Mouse (Mus musculus): Measurements from ENCODE around the gene Hist1h1e.
"Not testable (repeated sequence)": the region's sequence is repeated elsewhere in the genome, so short reads cannot be mapped to it uniquely, and the experiment has no call there.

The Hist1h1e gene

GRCm38 (mm10) chr13:23577835-23578234, 44.5 kb downstream of the Hist1h1e start:
- H3K36me3 ChIP-seq (ENCODE audit: insufficient read depth, low read length), result no peaks in the 10 kb centered on the region
- TF ChIP-seq NANOG (IDR thresholded peaks at IDR 0.05; ENCODE audit: borderline replicate concordance, low read length), result no peak
- TF ChIP-seq POU5F1 (IDR thresholded peaks at IDR 0.05; ENCODE audit: borderline replicate concordance, low read length), result no peak
- no peak for TF ChIP-seq CTCF (conservative IDR thresholded peaks at IDR 0.05; ENCODE audit: low read length)
- no peaks in the 10 kb centered on the region for H3K27me3 ChIP-seq (ENCODE audit: insufficient read depth, low read length)
- no peak overlapping the region for H3K4me3 ChIP-seq (replicated peaks; ENCODE audit: low read length)
- H3K4me1 ChIP-seq (replicated peaks; ENCODE audit: low read depth, low read length), result peaks cover 33% of the 10 kb centered on the region
- no peaks in the 10 kb centered on the region for H3K9me3 ChIP-seq (ENCODE audit: low read length)

DNA sequence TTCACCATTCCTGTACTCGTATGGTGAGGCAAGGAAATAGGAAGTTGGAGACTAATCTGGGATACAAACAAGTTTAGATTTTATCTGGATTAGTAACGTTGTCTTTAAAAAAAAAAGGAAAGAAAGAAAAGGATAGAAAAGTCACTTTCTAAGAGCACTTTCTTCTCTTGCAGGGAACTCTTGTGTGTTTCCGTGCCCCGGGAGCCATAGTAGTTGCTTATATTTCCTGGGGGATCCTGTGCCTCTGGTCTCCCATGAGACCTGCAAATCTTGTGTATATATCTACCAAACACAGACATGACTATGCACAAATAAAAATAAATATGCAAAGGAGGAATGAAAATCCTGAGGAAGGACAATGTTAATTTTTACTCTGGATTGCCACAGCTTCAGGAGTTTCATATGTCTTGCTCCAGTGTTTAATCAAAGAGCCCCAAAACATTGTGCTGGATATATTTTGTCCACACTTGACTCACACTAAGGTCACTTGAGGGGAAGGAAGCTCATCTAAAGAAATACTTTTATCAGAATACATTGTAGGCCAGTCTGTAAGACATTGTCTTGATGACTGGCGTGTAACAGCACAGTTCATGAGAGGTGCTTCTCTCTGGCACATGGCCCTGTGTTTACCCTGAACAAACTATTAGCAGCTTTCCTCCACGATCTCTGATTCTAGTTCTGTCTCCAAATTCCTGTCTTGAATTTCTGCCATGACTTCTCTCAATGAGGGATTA, 45.3 kb downstream of the Hist1h1e start:
- H3K9me3 ChIP-seq (ENCODE audit: low read length), result no peaks in the 10 kb centered on the region
- peak overlapping the region; percentile 78 for H3K4me3 ChIP-seq (replicated peaks; ENCODE audit: low read length)
- no peak for TF ChIP-seq CTCF (conservative IDR thresholded peaks at IDR 0.05; ENCODE audit: low read length)
- TF ChIP-seq NANOG (IDR thresholded peaks at IDR 0.05; ENCODE audit: borderline replicate concordance, low read length), result no peak
- TF ChIP-seq POU5F1 (IDR thresholded peaks at IDR 0.05; ENCODE audit: borderline replicate concordance, low read length), result no peak
- peaks cover 34% of the 10 kb centered on the region for H3K4me1 ChIP-seq (replicated peaks; ENCODE audit: low read depth, low read length)
- no peaks in the 10 kb centered on the region for H3K27me3 ChIP-seq (ENCODE audit: insufficient read depth, low read length)
- H3K36me3 ChIP-seq (ENCODE audit: insufficient read depth, low read length), result no peaks in the 10 kb centered on the region

DNA sequence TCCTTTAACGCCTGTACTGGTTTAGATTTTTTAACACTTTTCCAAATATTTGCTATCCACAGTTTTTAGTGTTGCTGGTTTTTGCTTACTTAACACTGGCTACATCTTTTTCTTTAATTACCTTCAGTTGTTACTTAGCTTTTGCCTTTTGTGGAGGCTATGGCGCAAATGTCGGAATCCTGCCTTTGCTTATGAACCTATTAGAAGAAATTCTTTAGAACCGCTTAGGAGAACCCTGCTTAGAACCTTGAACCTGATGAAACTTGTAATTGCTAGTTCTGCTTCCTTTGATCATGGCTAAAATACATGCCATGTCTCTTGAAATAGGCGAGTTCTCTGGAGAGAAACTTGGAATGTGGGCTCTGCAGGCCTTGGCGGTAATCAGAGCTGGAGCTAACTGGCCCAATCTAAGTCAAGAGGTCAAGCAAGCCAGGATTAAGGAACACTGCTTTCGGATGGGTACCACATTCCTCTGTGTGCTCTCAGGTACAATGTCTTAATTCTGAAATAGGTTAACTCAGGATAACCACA, 45.9 kb downstream of the Hist1h1e start:
- TF ChIP-seq NANOG (IDR thresholded peaks at IDR 0.05; ENCODE audit: borderline replicate concordance, low read length) (no peak), CTCF (conservative IDR thresholded peaks at IDR 0.05; ENCODE audit: low read length) (no peak), POU5F1 (IDR thresholded peaks at IDR 0.05; ENCODE audit: borderline replicate concordance, low read length) (no peak)
- Histone ChIP-seq H3K9me3 (ENCODE audit: low read length) (no peaks in the 10 kb centered on the region), H3K27me3 (ENCODE audit: insufficient read depth, low read length) (no peaks in the 10 kb centered on the region), H3K36me3 (ENCODE audit: insufficient read depth, low read length) (no peaks in the 10 kb centered on the region), H3K4me3 (replicated peaks; ENCODE audit: low read length) (peak overlapping the region; percentile 78), H3K4me1 (replicated peaks; ENCODE audit: low read depth, low read length) (peaks cover 34% of the 10 kb centered on the region)

DNA sequence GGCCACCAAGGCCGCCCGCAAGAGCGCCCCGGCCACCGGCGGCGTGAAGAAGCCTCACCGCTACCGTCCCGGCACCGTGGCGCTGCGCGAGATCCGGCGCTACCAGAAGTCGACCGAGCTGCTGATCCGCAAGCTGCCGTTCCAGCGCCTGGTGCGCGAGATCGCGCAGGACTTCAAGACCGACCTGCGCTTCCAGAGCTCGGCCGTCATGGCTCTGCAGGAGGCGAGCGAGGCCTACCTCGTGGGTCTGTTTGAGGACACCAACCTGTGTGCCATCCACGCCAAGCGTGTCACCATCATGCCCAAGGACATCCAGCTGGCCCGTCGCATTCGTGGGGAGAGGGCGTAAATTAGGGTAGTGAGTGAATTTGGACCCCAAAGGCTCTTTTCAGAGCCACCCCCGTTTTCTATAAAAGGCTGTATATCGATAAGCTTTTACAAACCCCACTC, 46.5 kb downstream of the Hist1h1e start:
- not testable (repeated sequence) for H3K36me3 ChIP-seq (ENCODE audit: insufficient read depth, low read length); H3K9me3 ChIP-seq (ENCODE audit: low read length); H3K27me3 ChIP-seq (ENCODE audit: insufficient read depth, low read length)
- Histone ChIP-seq H3K4me1 (replicated peaks; ENCODE audit: low read depth, low read length) (peaks cover 32% of the 10 kb centered on the region), H3K4me3 (replicated peaks; ENCODE audit: low read length) (peak overlapping the region; percentile 78)

- Histone ChIP-seq H3K4me3 (replicated peaks; ENCODE audit: low read length) (peak within 1 kb of the TSS; percentile 78), H3K9me3 (ENCODE audit: low read length) (no peaks in the 10 kb centered on the region), H3K36me3 (ENCODE audit: insufficient read depth, low read length) (no peaks in the 10 kb centered on the region), H3K4me1 (replicated peaks; ENCODE audit: low read depth, low read length) (peaks cover 27% of the 10 kb centered on the region), H3K27me3 (ENCODE audit: insufficient read depth, low read length) (no peaks in the 10 kb centered on the region)
- TF ChIP-seq NANOG (IDR thresholded peaks at IDR 0.05; ENCODE audit: borderline replicate concordance, low read length) (peak; percentile 15; the same call in 1 of the 2 replicates), POU5F1 (IDR thresholded peaks at IDR 0.05; ENCODE audit: borderline replicate concordance, low read length) (no peak), CTCF (conservative IDR thresholded peaks at IDR 0.05; ENCODE audit: low read length) (no peak)
Measured at GRCm38 (mm10) chr13:23575271-23575851, 47.0 kb downstream of the Hist1h1e start, which contains the start of gene Hist1h3d. Gene Hist1h3d, plus strand, starts transcription at chr13:23575763.

GRCm38 (mm10) chr13:23574546-23575170, 47.7 kb downstream of the Hist1h1e start:
- peaks cover 24% of the 10 kb centered on the region for H3K4me1 ChIP-seq (replicated peaks; ENCODE audit: low read depth, low read length)
- H3K27me3 ChIP-seq (ENCODE audit: insufficient read depth, low read length); H3K9me3 ChIP-seq (ENCODE audit: low read length); H3K36me3 ChIP-seq (ENCODE audit: insufficient read depth, low read length): not testable (repeated sequence)
- H3K4me3 ChIP-seq (replicated peaks; ENCODE audit: low read length), result peak overlapping the region; percentile 78

DNA sequence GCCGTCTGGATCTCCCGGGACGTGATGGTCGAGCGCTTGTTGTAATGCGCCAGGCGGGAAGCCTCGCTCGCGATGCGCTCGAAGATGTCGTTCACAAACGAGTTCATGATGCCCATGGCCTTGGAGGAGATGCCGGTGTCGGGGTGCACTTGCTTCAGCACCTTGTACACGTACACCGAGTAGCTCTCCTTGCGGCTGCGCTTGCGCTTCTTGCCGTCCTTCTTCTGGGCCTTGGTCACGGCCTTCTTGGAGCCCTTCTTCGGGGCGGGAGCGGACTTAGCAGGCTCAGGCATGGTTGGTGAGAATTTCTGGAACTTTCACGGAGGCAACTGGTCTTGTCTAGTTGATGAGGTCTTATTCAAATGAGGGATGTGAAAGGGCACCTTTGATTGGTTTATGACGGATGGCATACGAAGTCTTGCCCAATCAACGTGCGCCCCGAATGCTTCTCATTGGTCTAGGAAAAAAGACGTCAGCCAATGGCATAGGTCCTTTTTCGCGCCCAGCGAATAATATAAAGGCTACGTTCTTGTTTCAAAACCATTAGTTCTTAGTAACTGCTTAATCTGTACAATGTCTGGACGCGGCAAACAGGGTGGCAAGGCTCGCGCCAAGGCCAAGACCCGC, 48.3 kb downstream of the Hist1h1e start, which contains the start of the genes Hist1h2bf and Hist1h2ad:
Gene Hist1h2bf, minus strand, starts transcription at position 299 of the 627 bp plus-strand sequence.
Gene Hist1h2ad, plus strand, starts transcription at position 484 of the 627 bp plus-strand sequence.
- peak within 1 kb of the TSS; percentile 78 for H3K4me3 ChIP-seq (replicated peaks; ENCODE audit: low read length)
- not testable (repeated sequence) for H3K9me3 ChIP-seq (ENCODE audit: low read length); H3K27me3 ChIP-seq (ENCODE audit: insufficient read depth, low read length); H3K36me3 ChIP-seq (ENCODE audit: insufficient read depth, low read length)
- peaks cover 24% of the 10 kb centered on the region for H3K4me1 ChIP-seq (replicated peaks; ENCODE audit: low read depth, low read length)

DNA sequence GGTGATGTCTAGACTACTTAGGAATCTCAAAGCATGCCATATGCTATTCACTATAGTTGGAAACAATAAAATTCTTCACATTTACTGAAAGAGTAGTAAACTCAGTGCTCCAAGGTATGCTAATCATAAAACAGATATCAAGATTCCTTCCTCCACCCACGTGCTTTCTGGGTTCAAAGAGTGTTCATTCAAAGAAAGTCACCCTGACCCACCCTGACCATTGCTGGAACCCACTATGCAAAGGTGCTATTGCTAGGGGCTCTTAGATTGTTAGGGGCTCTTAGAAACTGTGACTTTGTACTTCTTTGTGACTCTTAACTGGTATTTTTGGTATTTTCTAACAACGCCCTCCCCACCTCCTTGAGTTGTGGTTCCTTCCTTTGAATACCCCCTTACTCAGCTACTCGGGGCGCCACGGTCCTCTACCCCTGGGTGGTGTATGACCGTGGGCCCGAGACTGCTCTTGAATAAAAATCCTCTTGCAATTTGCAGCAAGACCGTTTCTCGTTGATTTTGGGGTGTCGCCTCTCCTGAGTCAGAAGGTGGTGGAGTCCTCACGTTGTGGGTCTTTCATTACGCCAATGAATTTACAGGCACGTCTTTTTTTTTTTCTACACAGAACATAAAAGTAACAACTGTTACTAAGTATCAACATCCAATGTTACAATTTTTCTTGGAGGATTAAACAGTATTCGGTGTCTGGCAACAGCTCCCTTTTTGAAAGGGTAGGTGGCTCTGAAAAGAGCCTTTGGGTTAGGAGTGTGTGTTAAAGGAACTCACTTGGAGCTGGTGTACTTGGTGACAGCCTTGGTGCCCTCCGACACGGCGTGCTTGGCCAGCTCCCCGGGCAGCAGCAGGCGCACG, 49.1 kb downstream of the Hist1h1e start:
- Histone ChIP-seq H3K4me1 (replicated peaks; ENCODE audit: low read depth, low read length) (peaks cover 24% of the 10 kb centered on the region), H3K4me3 (replicated peaks; ENCODE audit: low read length) (peak overlapping the region; percentile 65)
- not testable (repeated sequence) for H3K27me3 ChIP-seq (ENCODE audit: insufficient read depth, low read length); H3K9me3 ChIP-seq (ENCODE audit: low read length); H3K36me3 ChIP-seq (ENCODE audit: insufficient read depth, low read length)
